Mouse (Mus musculus): Measurements from ENCODE around the gene Cep295nl.
A peak's percentile ranks its signal among the peaks of the same experiment; 100 is the strongest.

Gene Cep295nl

GRCm38 (mm10) chr11:118355205-118355604, 12.9 kb upstream of the Cep295nl start:
- peak; percentile 22 for DNase-seq (ENCODE audit: low spot score)

GRCm38 (mm10) chr11:118354636-118355191, 12.4 kb upstream of the Cep295nl start:
- no peak for DNase-seq (ENCODE audit: low spot score)

GRCm38 (mm10) chr11:118349494-118349893, 7.2 kb upstream of the Cep295nl start:
- DNase-seq (ENCODE audit: low spot score), result no peak

- peak; percentile 15 for DNase-seq (ENCODE audit: low spot score)
These were observed 6.6 kb upstream of the Cep295nl start for GRCm38 (mm10) chr11:118348877-118349276.

GRCm38 (mm10) chr11:118348419-118348818, 6.1 kb upstream of the Cep295nl start:
- no peak for DNase-seq (ENCODE audit: low spot score)

GRCm38 (mm10) chr11:118347911-118348310, 5.6 kb upstream of the Cep295nl start:
- no peak for DNase-seq (ENCODE audit: low spot score)

GRCm38 (mm10) chr11:118347391-118347790, 5.1 kb upstream of the Cep295nl start:
- no peak for DNase-seq (ENCODE audit: low spot score)

GRCm38 (mm10) chr11:118346395-118347096, 4.2 kb upstream of the Cep295nl start:
- DNase-seq (ENCODE audit: low spot score), result no peak

- DNase-seq (ENCODE audit: low spot score), result no peak
These were observed 3.4 kb upstream of the Cep295nl start for GRCm38 (mm10) chr11:118345693-118346092.

GRCm38 (mm10) chr11:118343629-118344028, 1.3 kb upstream of the Cep295nl start:
- DNase-seq (ENCODE audit: low spot score), result no peak

GRCm38 (mm10) chr11:118337491-118338168, 4.7 kb downstream of the Cep295nl start:
- no peak for DNase-seq (ENCODE audit: low spot score)

GRCm38 (mm10) chr11:118333431-118333830, 8.9 kb downstream of the Cep295nl start:
- no peak for DNase-seq (ENCODE audit: low spot score)

GRCm38 (mm10) chr11:118332376-118332775, 9.9 kb downstream of the Cep295nl start:
- DNase-seq (ENCODE audit: low spot score), result no peak

- DNase-seq (ENCODE audit: low spot score), result no peak
These were observed 11.5 kb downstream of the Cep295nl start for GRCm38 (mm10) chr11:118330777-118331176.

- DNase-seq (ENCODE audit: low spot score), result no peak
These were observed 11.9 kb downstream of the Cep295nl start for GRCm38 (mm10) chr11:118330361-118330760.

GRCm38 (mm10) chr11:118328947-118329346, 13.4 kb downstream of the Cep295nl start:
- DNase-seq (ENCODE audit: low spot score), result no peak

GRCm38 (mm10) chr11:118328511-118328910, 13.8 kb downstream of the Cep295nl start:
- no peak for DNase-seq (ENCODE audit: low spot score)

GRCm38 (mm10) chr11:118326991-118327971, 15.0 kb downstream of the Cep295nl start:
- no peak for DNase-seq (ENCODE audit: low spot score)

GRCm38 (mm10) chr11:118326491-118326890, 15.8 kb downstream of the Cep295nl start:
- no peak for DNase-seq (ENCODE audit: low spot score)

- no peak for DNase-seq (ENCODE audit: low spot score)
These were observed 17.8 kb downstream of the Cep295nl start for GRCm38 (mm10) chr11:118324541-118324940.

- DNase-seq (ENCODE audit: low spot score), result no peak
These were observed 18.3 kb downstream of the Cep295nl start for GRCm38 (mm10) chr11:118323974-118324373.

GRCm38 (mm10) chr11:118322647-118323046, 19.7 kb downstream of the Cep295nl start:
- no peak for DNase-seq (ENCODE audit: low spot score)
